Mouse (Mus musculus) liver, postnatal 0 days (tissue): ENCODE measurements around the gene Clybl. TPM values are rescaled to one million over a fixed set of nuclear protein-coding genes. Genes with fewer than 3 reads are reported as not detected.

Source experiments
- ATAC-seq: fragments of 200-750 bp; cut with Nextera tagmentation; 2 replicates; pipeline ENCODE4 v1.8.0; 2017; ENCODE audit warnings: mild to moderate bottlenecking, moderate library complexity
- DNase-seq: peaks from one replicate; pipeline ENCODE4 v3.0.0-alpha.2; 2016
- H3K27ac ChIP-seq: fragments of 300-500 bp; sonication (generic); 2 replicates; pipeline ENCODE4 v1.5.1; 2014; ENCODE audit warnings: antibody characterized with exemption, moderate library complexity, mild to moderate bottlenecking, low read depth
- H3K27me3 ChIP-seq: fragments of 300-500 bp; sonication (generic); 2 replicates; pipeline ENCODE4 v1.6.1; 2014; ENCODE audit warnings: low read length, control low read depth, mixed read lengths; ENCODE audit not compliant: insufficient read depth
- H3K36me3 ChIP-seq: fragments of 300-500 bp; sonication (generic); replicated peaks from 2 replicates; pipeline ENCODE4 v1.6.1; 2014; ENCODE audit warnings: mild to moderate bottlenecking, control low read depth, low read length, moderate library complexity, mixed read lengths; ENCODE audit not compliant: insufficient read depth
- H3K4me1 ChIP-seq: fragments of 300-500 bp; sonication (generic); 2 replicates; pipeline ENCODE4 v1.6.1; 2014; ENCODE audit warnings: antibody characterized with exemption, mild to moderate bottlenecking, control low read depth; ENCODE audit not compliant: insufficient read depth
- H3K4me2 ChIP-seq: fragments of 300-500 bp; sonication (generic); 2 replicates; pipeline ENCODE4 v1.6.1; 2014; ENCODE audit warnings: low read depth, mild to moderate bottlenecking, low read length, moderate library complexity, mixed read lengths
- H3K4me3 ChIP-seq: fragments of 300-500 bp; sonication (generic); 2 replicates; pipeline ENCODE4 v1.5.1; 2014; ENCODE audit warnings: low read depth, low read length
- H3K9ac ChIP-seq: fragments of 300-500 bp; sonication (generic); replicated peaks from 2 replicates; pipeline ENCODE4 v1.6.1; 2014; ENCODE audit warnings: mild to moderate bottlenecking, moderate library complexity
- H3K9me3 ChIP-seq: fragments of 300-500 bp; sonication (generic); 2 replicates; pipeline ENCODE4 v1.6.1; 2016; ENCODE audit warnings: mild to moderate bottlenecking, control low read depth, low read length, mixed read lengths
- CTCF ChIP-seq: sonication (generic); IDR thresholded peaks from 2 replicates; pipeline ENCODE4 v1.5.1; 2016; ENCODE audit warnings: antibody characterized with exemption, low read depth
- EP300 ChIP-seq: IDR thresholded peaks from 2 replicates; pipeline ENCODE4 v1.6.1; 2016; ENCODE audit warnings: antibody characterized with exemption, low read depth, mild to moderate bottlenecking
- WGBS: fragments of 180-500 bp; shearing (Covaris S2); extraction: QIAGEN DNeasy Blood & Tissue Kit; methylation state at CpG from one replicate; pipeline ENCODE4 v1.1.7; 2014; ENCODE audit not compliant: insufficient replicate concordance; 5-methylcytosine and 5-hydroxymethylcytosine counted together
- polyA plus RNA-seq: library from polyadenylated mRNA; unstranded; fragments of >200 nt; fragmentation: Nextera tagmentation; extraction: Ambion mirVana; gene quantifications from 2 replicates; pipeline ENCODE4 v1.2.1, GENCODE M21; 2015

The Clybl gene
- polyA plus RNA-seq, 1 experiment from 2014 or later: 36.0 TPM

DNA sequence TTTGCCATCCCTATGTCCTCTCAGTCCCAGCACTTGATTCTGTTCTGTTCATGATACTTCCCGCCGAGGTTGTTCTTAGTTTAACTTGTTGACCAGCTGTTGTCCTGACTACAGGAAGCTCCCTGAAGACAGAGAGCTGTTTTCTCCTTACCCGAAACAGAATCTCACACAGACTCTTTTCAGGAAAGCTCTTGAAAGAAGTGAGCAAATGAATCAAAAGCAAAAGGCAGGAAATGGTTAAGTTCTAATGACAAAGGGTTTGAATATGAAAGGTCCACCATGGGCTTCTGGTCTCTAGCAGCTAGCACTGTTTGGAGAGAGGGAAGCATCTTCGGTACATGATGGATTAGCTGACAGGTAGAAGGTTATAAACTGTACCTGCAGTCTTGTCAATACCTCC lies 175.8 kb downstream of the Clybl start:
- no peaks in the 10 kb centered on the region for H3K36me3 ChIP-seq
- no peak overlapping the region for H3K4me2 ChIP-seq
- WGBS: 84% methylated on average over 4 of the region's 4 CpGs
- no peak overlapping the region for H3K4me3 ChIP-seq
- H3K9ac ChIP-seq: no peak overlapping the region
- TF ChIP-seq EP300 (no peak), CTCF (no peak)
- ATAC-seq (no peak), DNase-seq (no peak)
- no peak overlapping the region for H3K27ac ChIP-seq
- no peaks in the 10 kb centered on the region for H3K4me1 ChIP-seq
- H3K9me3 ChIP-seq: no peaks in the 10 kb centered on the region
- H3K27me3 ChIP-seq: no peaks in the 10 kb centered on the region

DNA sequence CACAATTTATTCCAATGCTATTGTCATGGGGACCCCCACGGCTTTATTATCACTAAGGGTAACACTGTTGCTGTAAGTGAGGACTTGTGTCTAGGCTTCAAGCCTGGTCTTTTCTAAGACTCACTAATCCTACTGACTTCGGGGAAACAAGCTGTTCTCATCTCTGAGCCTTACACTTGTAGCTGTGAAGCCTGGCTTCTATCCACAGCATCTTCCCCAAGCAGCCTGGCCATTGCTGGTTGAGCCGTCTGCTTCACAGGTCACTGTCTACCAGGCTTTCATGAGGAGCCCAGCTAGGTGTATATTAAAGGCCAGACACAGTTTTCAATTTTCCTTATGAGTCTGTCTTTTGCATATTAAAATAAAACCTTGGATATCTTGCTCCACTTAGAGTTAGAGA lies 177.1 kb downstream of the Clybl start:
- Histone ChIP-seq H3K36me3 (no peaks in the 10 kb centered on the region), H3K4me1 (no peaks in the 10 kb centered on the region), H3K27ac (no peak overlapping the region), H3K4me3 (no peak overlapping the region), H3K9ac (no peak overlapping the region), H3K27me3 (no peaks in the 10 kb centered on the region), H3K9me3 (no peaks in the 10 kb centered on the region), H3K4me2 (no peak overlapping the region)
- ATAC-seq: no peak
- WGBS: 71% methylated on average over 3 of the region's 3 CpGs
- TF ChIP-seq EP300 (no peak), CTCF (no peak)
- DNase-seq: no peak

DNA sequence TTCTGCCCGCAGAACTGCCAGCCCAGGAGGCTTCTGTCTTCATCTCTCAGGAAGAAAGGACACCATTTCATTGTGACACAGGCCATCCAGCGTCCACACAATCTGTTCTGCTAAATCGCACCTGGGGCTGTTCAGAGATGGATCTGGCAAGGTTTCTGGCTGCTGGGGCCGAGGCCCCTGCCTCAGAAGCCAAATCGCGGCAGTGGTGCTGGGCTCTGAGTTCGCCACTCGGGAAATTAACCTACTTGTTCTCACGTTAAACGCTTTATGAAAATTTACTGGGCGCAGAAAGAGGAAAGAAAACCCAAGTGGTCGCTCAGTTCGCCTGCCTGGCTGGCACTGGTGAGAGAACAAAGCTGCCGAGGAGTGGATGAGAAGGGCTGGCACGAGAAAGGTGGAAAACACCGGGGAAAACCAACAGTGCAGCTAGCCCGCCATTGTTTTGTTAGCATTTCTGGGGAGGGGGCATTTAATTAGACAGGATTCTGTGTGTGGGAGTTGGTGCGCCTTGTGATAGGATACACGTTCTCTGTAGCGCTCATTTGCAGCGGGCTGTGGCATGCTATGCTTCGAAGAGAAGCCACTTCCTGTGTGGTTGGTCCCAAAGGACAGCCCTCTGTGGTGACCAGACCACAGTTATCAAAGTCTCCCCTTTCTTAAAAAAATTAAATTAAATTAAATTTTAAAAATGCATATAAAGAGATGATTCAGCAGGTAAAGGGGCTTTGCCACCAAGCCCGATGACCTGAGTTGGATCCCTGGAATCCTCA lies 177.8 kb downstream of the Clybl start:
- Histone ChIP-seq H3K27ac (no peak overlapping the region), H3K36me3 (no peaks in the 10 kb centered on the region), H3K4me3 (no peak overlapping the region), H3K9me3 (no peaks in the 10 kb centered on the region), H3K4me2 (no peak overlapping the region), H3K9ac (no peak overlapping the region), H3K27me3 (no peaks in the 10 kb centered on the region), H3K4me1 (no peaks in the 10 kb centered on the region)
- no peak for TF ChIP-seq CTCF
- ATAC-seq: no peak
- 76% methylated on average over 23 of the region's 23 CpGs for WGBS
- no peak for DNase-seq

DNA sequence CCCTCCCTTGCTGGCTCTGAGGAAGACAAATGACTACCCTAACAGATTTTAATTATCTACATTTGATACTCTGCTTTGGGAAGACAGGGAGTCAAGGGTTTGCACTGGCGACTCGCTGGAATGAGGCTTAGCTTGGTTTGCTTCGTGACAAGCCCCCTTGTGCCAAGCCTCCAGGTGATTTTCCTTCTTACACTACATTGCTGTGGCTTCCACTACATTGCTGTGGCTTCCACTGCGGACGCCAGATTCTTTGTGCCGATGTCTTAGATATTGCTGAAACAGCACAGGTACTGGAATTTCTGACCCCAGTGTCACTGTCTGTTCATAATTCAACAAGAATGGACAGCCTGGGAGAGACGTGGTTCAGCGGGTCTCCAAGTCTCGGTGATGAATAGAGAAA lies 180.3 kb downstream of the Clybl start:
- Histone ChIP-seq H3K9me3 (no peaks in the 10 kb centered on the region), H3K27ac (no peak overlapping the region), H3K9ac (no peak overlapping the region), H3K4me3 (no peak overlapping the region), H3K4me1 (no peaks in the 10 kb centered on the region), H3K4me2 (no peak overlapping the region), H3K27me3 (no peaks in the 10 kb centered on the region), H3K36me3 (no peaks in the 10 kb centered on the region)
- no peak for TF ChIP-seq CTCF
- TF ChIP-seq EP300: no peak
- 80% methylated on average over 9 of the region's 9 CpGs for WGBS
- no peak for DNase-seq
- ATAC-seq: no peak

DNA sequence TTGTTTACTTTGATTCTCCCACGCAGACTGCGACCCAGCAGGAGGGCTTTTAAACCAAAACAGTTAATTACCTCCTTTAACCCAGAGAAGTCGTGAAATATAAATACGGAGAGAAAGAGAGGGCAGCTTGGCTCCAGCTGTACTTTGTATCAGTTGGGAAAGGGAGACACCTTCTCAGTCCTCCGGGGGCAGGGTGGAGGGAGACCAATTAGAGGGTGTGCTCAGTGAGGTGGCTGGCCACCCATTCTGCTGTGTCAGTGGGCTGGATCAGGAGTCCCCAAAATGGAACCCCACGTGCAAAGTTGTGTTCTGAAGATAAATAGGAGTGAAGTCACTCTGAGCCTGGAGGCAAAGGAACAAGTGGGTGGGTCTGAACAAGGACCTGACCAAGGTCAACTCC lies 181.7 kb downstream of the Clybl start:
- ATAC-seq (no peak), DNase-seq (no peak)
- Histone ChIP-seq H3K4me3 (no peak overlapping the region), H3K9ac (no peak overlapping the region), H3K4me2 (no peak overlapping the region), H3K27ac (no peak overlapping the region), H3K9me3 (no peaks in the 10 kb centered on the region), H3K27me3 (no peaks in the 10 kb centered on the region), H3K36me3 (no peaks in the 10 kb centered on the region), H3K4me1 (no peaks in the 10 kb centered on the region)
- TF ChIP-seq CTCF: no peak
- no peak for TF ChIP-seq EP300
- 31% methylated on average over 6 of the region's 6 CpGs for WGBS

DNA sequence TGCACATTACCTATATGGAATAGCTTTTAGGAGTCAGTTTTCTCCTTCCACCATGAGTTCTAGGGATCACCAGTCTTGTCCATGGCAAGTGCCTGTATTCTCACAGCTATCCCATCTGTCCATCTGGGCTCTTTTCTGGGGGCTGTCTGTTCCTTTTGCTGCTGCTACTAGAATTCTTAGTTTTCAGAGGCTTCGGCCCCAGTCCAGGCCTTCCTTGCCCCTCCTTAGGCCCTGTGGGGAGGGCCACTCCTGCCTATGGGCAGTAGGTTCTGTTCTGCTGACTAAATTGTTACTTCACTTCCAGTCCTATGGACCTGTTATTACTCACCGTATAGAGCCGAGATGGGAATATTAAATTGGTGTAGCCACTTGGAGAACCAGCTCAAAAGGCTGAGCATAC lies 182.5 kb downstream of the Clybl start:
- Histone ChIP-seq H3K9me3 (no peaks in the 10 kb centered on the region), H3K4me1 (no peaks in the 10 kb centered on the region), H3K36me3 (no peaks in the 10 kb centered on the region), H3K9ac (no peak overlapping the region), H3K4me2 (no peak overlapping the region), H3K27me3 (no peaks in the 10 kb centered on the region), H3K27ac (no peak overlapping the region), H3K4me3 (no peak overlapping the region)
- 89% methylated on average over 3 of the region's 3 CpGs for WGBS
- ATAC-seq: no peak
- no peak for DNase-seq
- TF ChIP-seq EP300 (no peak), CTCF (no peak)
